Mouse (Mus musculus): Measurements from ENCODE around the gene Fzd2. TPM values are rescaled to one million over a fixed set of nuclear protein-coding genes. Genes with fewer than 3 reads are reported as not detected.

The Fzd2 gene
- total and polyA plus RNA-seq, 3 experiments = not detected

GRCm38 (mm10) chr11:102599912-102600311, 4.3 kb upstream of the Fzd2 start:
- Histone ChIP-seq H3K27me3 (ENCODE audit: control insufficient read depth in 1 of 2, insufficient read depth in 2 of 2, low read length in 2 of 2) (peaks cover 19% of the 10 kb centered on the region in 2 experiments), H3K4me3 (ENCODE audit: control insufficient read depth in 1 of 2, insufficient read depth in 1 of 2, low read depth in 2 of 2, low read length in 2 of 2) (no peak overlapping the region), H3K27ac (ENCODE audit: control insufficient read depth, low read depth, low read length) (no peak overlapping the region), H3K36me3 (ENCODE audit: control insufficient read depth in 1 of 2, insufficient read depth in 2 of 2, low read length in 2 of 2) (no peaks in the 10 kb centered on the region), H3K79me2 (ENCODE audit: control insufficient read depth, insufficient read depth, low read length, poor library complexity) (no peaks in the 10 kb centered on the region), H3K9ac (ENCODE audit: control insufficient read depth, low read depth, low read length, poor library complexity, severe bottlenecking) (no peak overlapping the region), H3K9me3 (replicated peaks; ENCODE audit: insufficient read depth, low read length) (no peaks in the 10 kb centered on the region), H3K4me1 (ENCODE audit: control insufficient read depth in 1 of 2, insufficient read depth in 2 of 2, low read length in 2 of 2) (no peaks in the 10 kb centered on the region)
- DNase-seq (ENCODE audit: low read depth, low spot score) = peak; percentile 64
- TF ChIP-seq USF1 (IDR thresholded peaks at IDR 0.05; ENCODE audit: low read depth, low read length) (no peak), HCFC1 (IDR thresholded peaks at IDR 0.05; ENCODE audit: low read depth, low read length) (no peak), MYB (IDR thresholded peaks at IDR 0.05; ENCODE audit: low read depth, low read length) (no peak), MYC (IDR thresholded peaks at IDR 0.05; ENCODE audit: low read depth, low read length) (no peak), SMC3 (IDR thresholded peaks at IDR 0.05; ENCODE audit: low read depth, low read length) (peak; percentile 53), EP300 (IDR thresholded peaks at IDR 0.05; ENCODE audit: low read depth in 1 of 2, low read length in 2 of 2) (no peak), CTCF (IDR thresholded peaks at IDR 0.05 in 2 of 3, conservative IDR thresholded peaks at IDR 0.05 in 1 of 3; ENCODE audit: control insufficient read depth in 1 of 3, insufficient read depth in 1 of 3, low read depth in 2 of 3, low read length in 3 of 3, poor library complexity in 1 of 3, severe bottlenecking in 1 of 3) (peak; percentile 24 to 58 (median 58); a peak in 4 of 6 replicates), KAT2A (conservative IDR thresholded peaks at IDR 0.05; ENCODE audit: low read depth, low read length) (no peak), RAD21 (IDR thresholded peaks at IDR 0.05; ENCODE audit: low read depth, low read length) (peak; percentile 41)

GRCm38 (mm10) chr11:102602816-102603495, 1.2 kb upstream of the Fzd2 start:
- TF ChIP-seq ELF1 (IDR thresholded peaks at IDR 0.05; ENCODE audit: low read depth, low read length) (no peak), CHD2 (IDR thresholded peaks at IDR 0.05; ENCODE audit: low read length) (no peak), SMC3 (IDR thresholded peaks at IDR 0.05; ENCODE audit: low read depth, low read length) (no peak), RCOR1 (IDR thresholded peaks at IDR 0.05; ENCODE audit: low read depth, low read length) (no peak), GABPA (IDR thresholded peaks at IDR 0.05; ENCODE audit: low read depth, low read length) (no peak)
- H3K9ac ChIP-seq (ENCODE audit: control insufficient read depth, low read depth, low read length, poor library complexity, severe bottlenecking) = no peak overlapping the region
- H3K36me3 ChIP-seq (ENCODE audit: control insufficient read depth in 1 of 2, insufficient read depth in 2 of 2, low read length in 2 of 2) = no peaks in the 10 kb centered on the region
- peaks cover 3 to 4% of the 10 kb centered on the region in 2 experiments; a peak in 3 of 4 replicates for H3K27me3 ChIP-seq (ENCODE audit: control insufficient read depth in 1 of 2, insufficient read depth in 2 of 2, low read length in 2 of 2)
- H3K9me3 ChIP-seq (replicated peaks; ENCODE audit: insufficient read depth, low read length) = no peaks in the 10 kb centered on the region
- DNase-seq (ENCODE audit: low read depth, low spot score) = no peak
- no peak overlapping the region for H3K4me3 ChIP-seq (ENCODE audit: control insufficient read depth in 1 of 2, insufficient read depth in 1 of 2, low read depth in 2 of 2, low read length in 2 of 2)
- H3K4me1 ChIP-seq (ENCODE audit: control insufficient read depth in 1 of 2, insufficient read depth in 2 of 2, low read length in 2 of 2) = no peaks in the 10 kb centered on the region
- H3K27ac ChIP-seq (ENCODE audit: control insufficient read depth, low read depth, low read length) = no peak overlapping the region
- no peaks in the 10 kb centered on the region for H3K79me2 ChIP-seq (ENCODE audit: control insufficient read depth, insufficient read depth, low read length, poor library complexity)

GRCm38 (mm10) chr11:102603496-102603850, 723 bp upstream of the Fzd2 start:
- Histone ChIP-seq H3K9ac (ENCODE audit: control insufficient read depth, low read depth, low read length, poor library complexity, severe bottlenecking) (no peak overlapping the region), H3K4me3 (ENCODE audit: control insufficient read depth in 1 of 2, insufficient read depth in 1 of 2, low read depth in 2 of 2, low read length in 2 of 2) (no peak overlapping the region), H3K27me3 (ENCODE audit: control insufficient read depth in 1 of 2, insufficient read depth in 2 of 2, low read length in 2 of 2) (peaks cover 2 to 3% of the 10 kb centered on the region in 2 experiments; a peak in 3 of 4 replicates), H3K9me3 (replicated peaks; ENCODE audit: insufficient read depth, low read length) (no peaks in the 10 kb centered on the region), H3K4me1 (ENCODE audit: control insufficient read depth in 1 of 2, insufficient read depth in 2 of 2, low read length in 2 of 2) (no peaks in the 10 kb centered on the region), H3K79me2 (ENCODE audit: control insufficient read depth, insufficient read depth, low read length, poor library complexity) (no peaks in the 10 kb centered on the region), H3K27ac (ENCODE audit: control insufficient read depth, low read depth, low read length) (no peak overlapping the region), H3K36me3 (ENCODE audit: control insufficient read depth in 1 of 2, insufficient read depth in 2 of 2, low read length in 2 of 2) (no peaks in the 10 kb centered on the region)
- TF ChIP-seq MAX (IDR thresholded peaks at IDR 0.05; ENCODE audit: low read length) (no peak), MAFK (IDR thresholded peaks at IDR 0.05; ENCODE audit: borderline replicate concordance, low read depth, low read length) (no peak), TCF12 (IDR thresholded peaks at IDR 0.05; ENCODE audit: low read depth, low read length) (no peak), GATA1 (IDR thresholded peaks at IDR 0.05; ENCODE audit: low read depth, low read length) (no peak), E2F4 (IDR thresholded peaks at IDR 0.05; ENCODE audit: borderline replicate concordance, low read depth, low read length) (no peak), EP300 (IDR thresholded peaks at IDR 0.05; ENCODE audit: low read depth in 1 of 2, low read length in 2 of 2) (no peak), MXI1 (IDR thresholded peaks at IDR 0.05; ENCODE audit: low read depth, low read length) (no peak)
- no peak for DNase-seq (ENCODE audit: low read depth, low spot score)

Data from MEL (cell line).